Mouse (Mus musculus): Measurements from ENCODE around the gene Adamtsl4. TPM values are rescaled to one million over a fixed set of nuclear protein-coding genes. Genes with fewer than 3 reads are reported as not detected.

The Adamtsl4 gene
- 1 to 10 TPM; 3.2 to 3.5 TPM for polyA plus RNA-seq (2017; shearing (Covaris generic))

DNA sequence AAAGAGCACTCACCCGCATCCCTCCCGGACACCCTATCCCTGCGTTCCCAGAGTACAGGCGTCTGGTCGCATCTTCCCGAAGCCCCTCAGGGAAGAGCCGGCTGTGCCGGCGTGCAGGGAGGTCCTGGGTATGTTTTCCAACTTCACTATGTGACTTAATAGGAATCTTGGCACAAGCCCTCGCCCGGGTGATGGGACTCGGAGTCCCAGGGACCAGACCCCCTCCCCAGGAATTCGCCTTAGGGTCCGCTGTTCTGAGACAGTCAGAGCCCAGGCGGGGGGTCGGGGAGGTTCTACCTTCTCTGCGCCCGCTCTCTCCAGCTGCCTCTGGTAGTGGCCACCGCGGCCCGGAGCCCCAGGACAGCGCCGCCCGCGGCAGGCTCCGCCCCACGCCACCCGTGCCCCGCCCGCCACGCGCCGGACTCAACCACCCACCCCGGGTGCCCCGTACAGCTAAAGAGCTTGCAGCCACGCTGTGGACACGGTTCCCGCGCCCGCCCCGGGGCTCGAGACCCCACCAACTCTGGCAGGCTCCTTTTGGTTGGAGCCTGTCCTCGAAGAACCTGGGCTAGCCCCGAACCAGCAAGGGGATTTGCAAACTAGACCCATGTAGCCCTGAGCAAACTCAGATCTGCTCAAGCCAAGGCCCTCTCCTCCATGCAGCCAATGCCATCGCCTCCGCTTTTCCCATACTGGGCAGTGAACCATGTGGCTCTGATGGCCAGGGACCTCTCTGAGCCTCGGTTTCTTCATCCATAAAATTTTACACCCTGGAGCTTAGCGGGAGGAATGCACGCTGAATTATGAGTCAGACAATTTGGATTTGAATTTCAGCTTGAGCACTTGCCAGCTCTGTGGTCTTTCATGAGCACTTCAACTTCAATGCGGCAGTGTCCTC, at the start of gene Adamtsl4:
Adamtsl4 (minus strand) TSS at position 394 of the 898 bp plus-strand sequence.
- peak; percentile 60 for ATAC-seq

DNA sequence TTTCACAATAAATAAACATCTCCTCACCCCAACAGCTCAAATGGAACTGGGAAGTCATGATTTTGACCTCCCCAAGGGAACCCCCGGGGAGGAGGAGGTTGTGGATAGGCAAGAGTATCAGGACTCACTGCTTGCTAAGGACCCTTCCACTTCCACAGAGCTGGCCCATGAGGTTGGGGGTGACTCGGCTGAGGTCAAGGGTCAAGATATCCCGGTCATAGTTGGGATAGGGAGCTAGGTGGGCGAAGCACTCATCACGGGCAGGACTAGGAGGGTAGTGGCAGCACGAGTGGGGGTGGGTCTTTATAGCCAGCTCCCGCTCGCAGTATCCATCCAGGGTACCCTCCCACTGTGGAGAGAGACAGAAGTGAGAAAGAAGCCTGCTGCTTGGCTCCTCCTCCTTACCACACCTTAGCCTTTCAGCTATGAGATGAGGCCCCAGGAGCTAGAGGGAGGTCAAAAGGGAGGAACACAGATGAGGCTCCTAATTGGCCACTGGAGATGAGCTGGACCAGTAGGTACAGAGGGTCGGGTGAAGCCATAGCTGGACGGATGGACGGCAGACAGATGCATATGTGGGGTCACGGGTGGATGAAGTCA, 47.5 kb upstream of the Adamtsl4 start:
- no peak for ATAC-seq

DNA sequence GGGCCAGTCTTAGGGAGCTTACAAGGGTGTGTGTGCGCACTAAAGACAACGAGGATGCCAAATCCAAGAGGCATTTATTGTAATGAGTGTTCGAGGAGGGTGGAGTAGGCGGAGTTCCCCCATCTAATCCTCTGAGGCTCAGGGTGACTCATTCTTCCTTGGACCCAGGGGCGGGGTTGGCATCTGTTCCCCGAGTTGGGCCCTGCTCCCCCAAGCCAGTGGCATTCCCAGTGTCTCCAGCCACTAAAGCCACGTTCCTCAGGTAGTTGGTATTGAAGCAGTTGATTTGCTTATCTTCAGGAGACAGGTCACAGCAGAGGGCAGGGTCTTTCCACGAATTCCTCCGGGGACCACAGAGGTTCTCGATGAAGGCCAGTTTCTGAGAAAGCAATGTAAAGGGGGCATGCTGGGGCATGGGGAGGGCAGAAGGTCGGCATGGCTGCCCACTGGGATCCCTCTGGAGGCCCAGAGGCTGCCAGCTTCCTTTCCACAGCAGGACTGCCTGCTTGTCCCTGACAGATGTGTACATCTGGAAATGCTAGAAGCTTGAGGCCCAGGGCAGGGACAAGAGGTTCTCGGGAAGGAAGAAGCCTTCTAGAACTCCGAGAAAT, 46.5 kb upstream of the Adamtsl4 start:
- no peak for ATAC-seq

DNA sequence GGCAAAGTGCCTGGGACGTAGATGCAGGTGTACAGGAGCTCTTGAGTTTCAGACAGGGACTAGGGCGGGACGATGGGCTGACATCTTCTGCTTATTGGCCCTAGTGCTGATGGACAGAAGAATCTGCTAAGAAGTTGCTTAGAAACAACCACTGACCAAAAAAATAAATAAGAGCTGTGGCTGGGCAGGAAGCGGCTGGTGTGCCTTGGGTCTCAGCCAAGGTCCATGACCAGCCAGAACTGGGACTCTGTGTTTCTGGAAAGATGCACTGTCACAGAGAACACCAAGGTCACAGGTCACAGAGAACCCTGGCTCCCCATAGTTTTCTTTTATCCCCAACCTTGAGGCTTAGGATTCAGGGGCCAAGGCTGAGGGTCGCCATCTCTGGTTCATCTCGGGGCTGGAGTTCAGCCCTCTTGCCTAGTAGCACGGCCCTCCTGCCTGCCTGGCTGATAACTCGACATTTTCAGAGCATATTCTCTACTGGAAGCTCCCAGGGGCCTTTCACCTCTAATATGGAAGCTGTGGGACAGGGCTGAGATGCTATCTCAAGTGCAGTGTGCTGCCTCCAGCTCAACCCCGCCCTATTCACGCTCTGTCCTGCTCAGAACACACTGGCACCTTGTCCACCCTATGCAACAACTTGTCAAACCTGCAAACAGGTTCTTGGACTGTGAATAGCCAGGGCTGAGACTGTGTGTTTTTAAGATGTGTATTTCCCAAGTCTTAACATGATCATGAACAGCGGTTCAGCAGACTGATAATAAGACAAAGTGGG, 45.2 kb upstream of the Adamtsl4 start:
- ATAC-seq: no peak

DNA sequence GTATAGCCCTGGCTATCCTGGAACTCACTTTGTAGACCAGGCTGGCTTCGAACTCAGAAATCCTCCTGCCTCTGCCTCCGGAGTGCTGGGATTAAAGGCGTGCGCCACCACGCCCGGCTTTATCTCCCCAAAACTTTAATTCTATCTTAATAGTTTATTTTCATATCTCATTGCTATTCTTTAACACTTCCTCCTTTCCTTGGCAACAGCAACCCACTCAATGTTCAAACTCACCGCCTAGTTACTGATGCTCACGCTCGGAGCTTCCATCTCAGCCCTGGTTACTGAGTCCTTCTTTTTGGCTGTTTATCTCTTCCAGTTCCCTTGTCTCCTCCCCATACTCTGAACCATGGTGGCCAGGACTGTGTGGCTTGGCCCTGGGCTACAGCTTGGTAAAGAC, 44.6 kb upstream of the Adamtsl4 start:
- ATAC-seq: no peak

DNA sequence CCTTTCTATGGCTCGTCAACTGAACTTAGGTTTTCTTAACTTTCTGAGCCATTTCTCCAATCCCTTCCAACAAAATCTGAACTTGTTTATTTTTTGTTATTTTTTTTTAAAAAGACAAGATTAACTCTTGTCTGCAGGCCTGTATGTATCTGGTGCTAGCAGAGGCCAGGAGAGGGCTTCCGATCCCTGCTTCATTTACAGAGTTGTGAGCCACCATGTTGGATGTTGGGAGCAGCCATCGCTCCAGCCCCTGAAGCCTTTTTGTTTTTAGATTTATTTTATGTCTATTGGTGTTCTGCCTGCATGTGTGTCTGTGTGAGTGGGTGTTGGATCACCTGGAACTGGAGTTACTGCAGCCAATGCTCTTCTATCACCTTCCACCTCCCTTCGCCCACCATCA, 44.1 kb upstream of the Adamtsl4 start:
- no peak for ATAC-seq

DNA sequence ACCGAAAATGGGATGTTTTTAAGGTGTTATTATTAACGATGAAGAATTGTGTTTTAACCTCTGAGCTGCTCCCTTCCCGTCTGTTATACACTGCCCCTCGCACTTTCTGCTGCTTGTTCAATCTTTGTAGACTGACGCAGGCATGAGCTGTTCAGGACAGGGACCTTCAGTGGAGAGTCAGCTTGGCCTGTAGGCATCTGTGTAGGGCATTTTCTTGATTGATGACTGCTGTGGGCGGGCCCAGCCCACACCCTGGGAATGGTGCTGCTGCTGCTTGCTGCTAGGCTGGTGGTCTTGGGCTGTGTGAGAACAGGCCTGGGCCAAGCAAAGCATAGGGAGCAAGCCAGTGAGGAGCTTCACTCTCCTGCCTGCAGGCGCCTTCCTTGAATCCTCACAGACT, 42.7 kb upstream of the Adamtsl4 start:
- ATAC-seq: no peak

DNA sequence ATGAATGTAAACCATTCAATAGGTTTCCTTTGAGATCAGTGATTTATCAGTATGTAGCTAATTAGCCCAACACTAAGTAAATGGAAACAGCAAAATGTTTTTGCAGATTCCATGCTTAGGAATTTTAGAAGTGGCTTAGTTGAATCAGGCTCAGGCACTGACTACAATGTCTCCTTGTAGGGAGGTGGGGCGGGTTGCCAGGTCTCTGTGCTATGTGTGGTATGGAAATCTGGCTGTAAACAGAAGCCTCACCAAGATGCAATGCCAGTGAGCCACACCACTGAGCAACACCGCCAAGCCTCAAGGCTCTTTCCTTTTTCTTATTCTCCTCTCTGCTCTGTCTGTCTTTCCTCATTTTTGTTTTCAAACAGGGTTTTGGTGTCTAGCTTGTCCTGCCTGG, 41.2 kb upstream of the Adamtsl4 start:
- ATAC-seq: no peak

DNA sequence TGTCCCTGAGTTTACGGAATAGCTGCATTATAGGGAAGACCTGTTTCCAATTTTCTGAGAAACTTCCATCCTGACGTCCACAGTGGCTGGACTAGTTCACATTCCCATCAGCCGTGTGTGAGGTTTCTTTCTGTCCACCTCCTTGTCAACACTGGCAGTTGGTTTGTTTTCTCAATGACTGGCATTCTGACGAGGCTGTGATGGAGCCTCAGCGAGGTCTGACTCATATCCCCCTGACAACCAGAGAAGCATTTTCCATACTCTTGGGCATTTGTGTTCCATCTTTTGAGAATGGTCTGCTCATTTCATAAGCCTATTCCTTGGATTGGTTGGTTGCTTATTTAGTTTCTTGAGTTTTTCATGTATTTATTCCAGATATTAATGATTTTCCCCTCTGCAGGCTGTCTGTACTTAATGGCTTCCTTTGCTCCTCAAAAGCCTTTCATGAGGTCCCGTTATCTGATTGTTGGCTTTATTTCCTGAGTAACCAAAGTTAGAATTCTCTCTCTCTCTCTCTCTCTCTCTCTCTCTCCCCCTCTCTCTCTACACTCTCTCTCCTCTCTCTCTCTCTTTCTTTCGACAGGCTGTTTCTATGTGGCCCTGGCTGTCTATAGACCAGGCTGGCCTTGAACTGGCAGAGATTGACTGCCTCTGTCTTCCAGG, 39.1 kb upstream of the Adamtsl4 start:
- ATAC-seq: no peak

DNA sequence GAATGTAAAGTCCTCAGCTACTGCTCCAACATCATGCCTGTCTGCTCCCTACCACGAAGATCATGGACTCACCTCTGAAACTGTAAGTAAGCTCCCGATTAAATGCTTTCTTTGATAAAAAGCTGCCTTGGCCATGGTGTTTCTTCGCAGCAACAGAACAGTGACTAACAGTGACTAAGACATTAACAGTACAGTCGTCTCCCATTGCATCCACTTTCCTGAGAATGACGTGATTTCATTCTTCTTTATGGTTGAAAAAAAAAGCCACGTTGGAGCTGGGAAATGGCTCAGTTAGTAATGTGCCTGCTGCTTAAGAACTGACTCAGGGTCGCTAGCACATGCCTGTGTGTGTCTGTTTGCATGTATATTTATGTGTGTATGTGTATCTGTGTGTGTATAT, 38.1 kb upstream of the Adamtsl4 start:
- no peak for ATAC-seq

DNA sequence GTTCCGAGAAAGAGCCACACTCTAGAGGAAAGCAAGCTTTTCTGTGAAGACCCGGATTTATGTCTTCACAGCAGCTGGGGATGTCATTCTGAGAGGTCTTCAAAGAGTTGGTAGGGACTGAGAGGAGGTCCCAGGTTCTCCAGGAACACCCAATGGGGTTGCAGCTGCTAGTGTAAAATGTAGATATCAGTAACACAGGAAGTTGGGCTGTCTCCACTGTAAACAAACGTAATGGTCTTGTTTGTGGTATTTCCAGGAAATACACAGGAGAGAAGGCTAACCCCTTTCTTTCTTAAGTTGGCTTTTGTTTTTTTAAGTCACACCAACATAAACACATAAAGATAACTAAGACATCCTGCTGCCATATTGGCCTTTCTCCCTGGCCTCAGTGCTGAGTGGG, 34.7 kb upstream of the Adamtsl4 start:
- peak; percentile 85 for ATAC-seq

DNA sequence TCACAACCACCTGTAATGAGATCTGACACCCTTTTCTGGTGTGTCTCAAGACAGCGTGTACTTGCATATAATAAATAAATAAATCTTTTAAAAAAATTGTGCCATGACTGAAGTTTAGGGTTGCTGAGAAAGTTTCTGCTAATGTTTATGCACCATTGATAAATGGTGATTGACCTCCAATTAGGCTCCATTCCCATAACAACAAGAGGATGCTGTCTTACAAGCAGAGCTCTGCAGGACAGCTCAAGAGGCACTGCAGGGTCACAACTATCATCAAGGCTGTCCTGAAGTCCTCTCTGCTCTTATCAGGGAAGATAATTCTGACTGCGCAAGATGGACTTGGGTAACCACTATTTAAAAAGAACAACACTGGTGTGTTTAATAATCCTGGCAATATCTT, 30.4 kb upstream of the Adamtsl4 start:
- ATAC-seq: no peak

DNA sequence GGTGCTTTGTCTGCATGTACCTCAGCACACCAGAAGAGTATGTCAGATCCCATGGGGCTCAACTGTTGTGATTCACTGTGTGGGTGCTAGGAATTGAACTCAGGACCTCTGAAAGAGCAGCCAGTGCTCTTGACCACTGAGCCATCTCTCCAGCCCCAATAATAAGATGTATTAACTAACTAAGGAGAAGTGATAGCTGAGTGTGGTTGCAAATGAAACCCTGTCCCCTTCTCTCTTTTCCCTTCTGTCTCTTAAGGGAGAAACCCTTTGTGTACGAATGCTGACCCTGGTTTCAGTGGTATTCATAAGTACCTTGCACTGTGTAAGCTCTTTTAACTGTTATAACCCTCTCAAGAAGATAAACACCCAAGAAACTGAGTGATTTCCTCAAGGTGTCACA, 28.4 kb upstream of the Adamtsl4 start:
- no peak for ATAC-seq

DNA sequence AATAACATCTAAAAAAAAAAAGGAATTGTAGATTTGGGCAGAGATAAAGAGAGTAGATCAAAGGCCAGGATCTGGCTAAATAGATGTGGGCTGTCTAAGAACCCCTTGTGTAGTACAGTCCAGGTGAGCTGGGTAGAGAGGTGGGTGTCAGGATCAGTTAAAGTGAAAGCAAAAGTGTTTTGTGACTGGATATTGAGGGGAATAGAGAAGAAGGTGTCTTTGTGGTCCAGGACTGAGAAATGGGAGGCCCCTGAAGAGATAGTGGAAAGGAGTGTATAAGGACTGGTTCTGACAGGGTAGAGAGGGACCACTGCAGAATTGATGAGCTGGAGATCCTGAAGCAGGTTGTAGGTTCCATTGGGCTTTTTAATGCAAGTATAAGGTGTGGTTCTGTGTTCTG, 22.2 kb upstream of the Adamtsl4 start:
- ATAC-seq: peak; percentile 47

DNA sequence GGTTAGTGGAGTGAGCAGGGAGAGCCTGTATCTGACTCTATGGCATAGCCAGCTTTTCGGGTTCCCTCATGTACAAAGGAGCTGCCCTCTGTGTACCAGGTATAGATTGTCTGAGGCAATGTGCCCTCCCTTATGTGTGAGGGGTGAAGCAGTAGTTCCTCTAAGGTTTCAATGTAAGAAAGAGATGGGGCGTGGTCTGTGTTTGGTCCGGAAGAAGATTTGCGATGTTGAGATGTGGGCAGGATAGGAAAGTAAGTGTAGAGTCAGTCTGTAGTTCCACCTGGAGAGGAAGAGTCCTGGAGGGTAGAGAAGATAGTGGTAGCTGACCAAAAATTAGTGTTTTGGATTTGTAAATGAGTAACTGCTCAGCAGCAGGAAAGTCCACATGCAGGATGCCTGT, 21.3 kb upstream of the Adamtsl4 start:
- ATAC-seq: peak; percentile 63

DNA sequence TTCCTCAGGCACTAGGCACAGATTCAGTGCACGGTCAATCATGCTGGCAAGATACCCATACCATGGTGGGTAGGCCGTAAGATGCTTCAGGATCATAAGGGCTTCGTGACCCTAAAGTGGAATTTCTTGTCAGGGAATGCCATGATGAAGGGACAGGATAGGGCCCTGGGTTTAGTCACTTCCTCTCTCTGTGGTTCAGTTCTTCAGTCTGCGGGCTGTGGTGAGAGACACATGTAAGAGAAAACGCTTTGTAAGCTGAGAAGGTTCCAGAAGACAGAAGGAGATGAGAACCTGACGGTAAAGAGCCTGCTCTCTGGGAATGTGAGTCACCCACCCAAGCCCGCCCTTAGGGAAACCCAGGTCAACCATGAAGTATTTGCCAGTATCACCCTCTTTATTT, 19.8 kb upstream of the Adamtsl4 start:
- peak; percentile 74 for ATAC-seq

DNA sequence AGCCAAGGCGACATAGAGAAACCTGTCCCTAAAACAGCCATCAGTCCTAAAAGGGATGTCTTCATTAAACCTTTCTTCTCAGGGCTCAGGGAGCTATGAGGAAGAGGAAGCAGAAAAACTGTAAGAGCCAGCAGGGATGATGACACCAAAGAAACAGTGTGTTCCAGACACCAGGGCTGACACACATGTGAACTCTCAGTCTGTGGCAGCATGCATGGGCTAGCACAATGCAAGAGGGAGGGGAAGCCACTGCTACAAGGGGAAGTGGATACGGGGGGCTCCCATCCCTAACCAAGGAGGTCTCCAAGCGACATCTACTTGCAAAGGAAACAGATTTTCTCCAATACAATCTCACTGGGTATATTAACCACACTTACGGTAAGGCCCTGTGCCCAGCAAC, 18.6 kb upstream of the Adamtsl4 start:
- no peak for ATAC-seq

DNA sequence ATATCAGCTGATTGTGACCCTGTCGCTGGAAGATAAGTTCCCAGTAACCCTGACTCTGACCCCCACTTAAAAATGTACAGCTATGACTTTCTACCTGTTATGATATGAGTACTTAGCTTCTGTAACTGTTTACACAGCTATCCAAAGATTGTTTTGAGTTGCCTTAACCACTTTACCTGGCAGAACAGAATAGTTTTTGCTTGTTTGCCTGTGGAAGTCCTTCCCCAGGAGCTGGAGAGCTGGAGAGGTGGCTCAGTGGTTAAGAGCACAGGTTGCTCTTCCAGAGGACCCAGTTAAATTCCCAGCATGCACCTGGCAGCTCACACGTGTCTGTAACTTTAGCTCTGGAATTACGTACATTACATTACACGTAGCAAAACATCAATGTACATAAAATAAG, 16.9 kb upstream of the Adamtsl4 start:
- ATAC-seq: no peak

DNA sequence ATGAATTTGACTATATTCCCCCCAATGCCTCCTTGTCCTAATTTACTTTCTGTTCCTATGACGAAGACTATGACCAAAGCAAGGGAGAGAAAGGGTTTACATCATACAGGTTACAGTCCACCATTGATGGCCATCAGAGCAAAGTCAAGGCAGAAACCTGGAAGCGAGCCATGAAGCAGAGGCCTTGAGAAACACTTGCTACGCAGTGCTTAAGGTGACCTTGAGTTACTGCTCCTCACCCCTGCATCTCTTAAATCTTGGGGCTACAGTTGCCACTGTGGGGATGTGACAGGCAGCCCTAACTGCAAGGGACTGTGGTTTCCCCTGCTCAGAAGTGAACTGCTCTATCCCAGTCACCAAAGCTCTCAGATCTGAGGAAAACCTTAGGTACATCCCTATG, 15.6 kb upstream of the Adamtsl4 start:
- ATAC-seq: no peak

DNA sequence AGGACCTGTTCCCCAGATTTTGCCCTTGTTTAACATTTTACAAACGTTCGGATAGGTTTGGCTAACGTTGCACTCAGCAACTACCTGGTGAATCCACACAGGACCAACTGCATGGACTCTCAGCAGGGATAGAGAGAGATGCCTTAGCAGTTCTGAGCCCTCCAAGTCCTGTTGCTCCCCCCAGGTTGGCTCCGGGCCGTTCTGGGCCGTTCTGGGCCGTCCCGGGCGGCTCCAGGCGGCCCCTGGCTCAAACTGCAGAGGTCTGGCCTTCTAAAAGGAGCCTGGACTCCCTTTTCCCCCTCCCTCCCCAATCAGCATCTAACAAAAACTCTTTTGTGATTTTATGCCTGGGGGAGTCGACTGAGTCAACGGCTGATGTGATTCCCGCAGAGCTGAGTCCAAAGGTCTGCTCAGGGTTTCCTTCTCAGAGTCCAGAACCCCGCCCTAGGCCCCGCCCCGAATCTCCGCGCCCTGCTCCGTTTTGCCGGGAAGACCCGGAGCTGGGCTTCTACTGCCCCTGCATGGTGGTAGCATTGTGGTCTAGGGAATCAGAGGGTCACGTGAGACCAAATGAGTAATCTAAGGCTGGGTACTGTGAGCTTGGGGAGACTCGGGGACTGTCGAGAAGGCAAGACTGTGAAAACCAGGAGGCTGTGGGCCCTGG, 14.3 kb upstream of the Adamtsl4 start:
- no peak for ATAC-seq

DNA sequence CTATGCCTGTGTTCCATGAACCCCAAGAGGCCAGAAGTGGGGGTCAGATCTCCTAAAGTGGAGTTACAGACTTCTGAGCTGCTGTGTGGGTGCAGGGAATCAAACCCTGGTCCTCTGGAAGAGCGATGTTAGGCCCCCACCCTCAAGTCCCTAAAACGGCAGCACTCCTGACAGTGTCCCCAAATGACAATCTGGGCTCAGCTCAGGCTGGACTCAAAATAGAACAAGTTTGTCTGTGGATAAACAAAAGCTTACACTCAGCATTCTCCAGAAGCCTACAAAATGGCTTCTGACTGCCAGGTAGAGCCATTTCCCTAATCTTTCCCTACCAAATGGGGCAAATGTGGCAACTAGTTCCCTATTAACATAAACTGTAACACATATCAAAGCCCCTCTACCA, 13.4 kb upstream of the Adamtsl4 start:
- ATAC-seq: no peak

DNA sequence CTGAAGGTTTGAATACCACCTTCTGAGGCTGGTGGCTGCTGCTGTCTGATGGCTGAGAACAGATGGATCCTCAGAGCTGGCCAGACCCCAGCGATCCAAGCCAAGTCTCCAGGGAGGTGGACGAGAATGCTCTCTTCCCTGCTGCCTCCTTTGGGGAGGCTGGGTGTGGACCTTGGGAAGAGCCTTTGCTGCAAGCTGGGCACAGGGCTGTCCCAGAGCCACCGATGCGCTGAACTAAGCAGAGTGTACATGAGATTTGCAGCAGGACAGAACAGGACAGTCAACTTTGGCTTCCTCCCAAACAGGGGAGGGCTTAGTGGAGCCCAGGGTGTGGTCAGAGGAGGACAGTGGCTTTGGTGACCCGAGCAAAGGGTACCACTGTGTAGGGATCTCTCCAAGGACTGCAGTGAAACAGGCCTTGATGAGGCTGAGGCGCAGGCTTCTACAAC, 12.5 kb upstream of the Adamtsl4 start:
- no peak for ATAC-seq
